Mouse (Mus musculus): ENCODE results near the gene Sccpdh.

- TF ChIP-seq CTCF (IDR thresholded peaks at IDR 0.05; ENCODE audit: low read depth, low read length) (no peak), POLR2A (IDR thresholded peaks at IDR 0.05; ENCODE audit: extremely low read depth, insufficient read depth, low read length) (no peak)
Measured at GRCm38 (mm10) chr1:179736483-179736882, 68.5 kb downstream of the Sccpdh start.
